Mouse (Mus musculus): Measurements from ENCODE around the gene Acox3. TPM values are rescaled to one million over a fixed set of nuclear protein-coding genes. Genes with fewer than 3 reads are reported as not detected.

The Acox3 gene
- total RNA-seq (2023), result 100 to 1,000 TPM; 163 to 165 TPM

GRCm38 (mm10) chr5:35582445-35583220 lies at the start of gene Acox3:
Gene Acox3, plus strand, starts transcription at chr5:35583040.

GRCm38 (mm10) chr5:35574653-35575599 lies 7.9 kb upstream of the Acox3 start, which contains the start of gene Trmt44:
Gene Trmt44, minus strand, starts transcription at chr5:35575070.

Other genes starting within 250 kb of the Acox3 start
- gene Hmx1, start 193.9 kb upstream of the Acox3 start, total RNA-seq (2023), result not detected
- under 1 TPM in 1 of 2 experiments, not detected in 1; 0.16 TPM for gene Cpz, start 57.3 kb upstream of the Acox3 start, total RNA-seq (2023)
- 1 to 10 TPM; 5.6 to 6.4 TPM for gene Trmt44, start 8.0 kb upstream of the Acox3 start, total RNA-seq (2023)
- under 1 TPM; 0.26 to 0.40 TPM for gene Htra3, start 96.7 kb downstream of the Acox3 start, total RNA-seq (2023)
- gene Sh3tc1, start 156.9 kb downstream of the Acox3 start, total RNA-seq (2023), result 10 to 100 TPM; 19.0 to 25.3 TPM
- gene Ablim2, start 174.8 kb downstream of the Acox3 start, total RNA-seq (2023), result not detected